Mouse (Mus musculus): ENCODE data around the gene Hand2. TPM values are rescaled to one million over a fixed set of nuclear protein-coding genes. Genes with fewer than 3 reads are reported as not detected.

Hand2 gene
- total RNA-seq (2023): not detected

GRCm38 (mm10) chr8:57320851-57321743 is at the start of gene Hand2:
Gene Hand2, plus strand, starts transcription at chr8:57320983.

Other genes starting within 250 kb of the Hand2 start
- not detected for gene Scrg1, start 134.9 kb downstream of the Hand2 start, total RNA-seq (2023)
- 10 to 100 TPM; 55.6 to 62.2 TPM for gene Sap30, start 166.9 kb downstream of the Hand2 start, total RNA-seq (2023)
- gene Hmgb2, start 190.9 kb downstream of the Hand2 start, total RNA-seq (2023): 100 to 1,000 TPM; 131 TPM